Mouse (Mus musculus) heart, adult 2 months (tissue): ENCODE measurements around the gene Gpr12.
"Not testable (repeated sequence)": the region's sequence is repeated elsewhere in the genome, so short reads cannot be mapped to it uniquely, and the experiment has no call there.

ENCODE experiments used
- CTCF ChIP-seq: fragments of 200-600 bp; IDR thresholded peaks from 2 replicates; pipeline ENCODE4 v1.8.1; 2022; ENCODE audit warnings: antibody characterized with exemption, mild to moderate bottlenecking, moderate library complexity
- POLR2A ChIP-seq: fragments of 200-500 bp; IDR thresholded peaks from 2 replicates; pipeline ENCODE4 v1.6.1; 2011; ENCODE audit warnings: mild to moderate bottlenecking, low read depth, low read length, control low read depth; ENCODE audit not compliant: insufficient read depth

GRCm38 (mm10) chr5:146599216-146599615 is 14.2 kb upstream of the Gpr12 start:
- TF ChIP-seq CTCF, POLR2A: not testable (repeated sequence)
